Comparison of ENCODE assay signal across 17 mouse cellular contexts in the genomic region with DNA sequence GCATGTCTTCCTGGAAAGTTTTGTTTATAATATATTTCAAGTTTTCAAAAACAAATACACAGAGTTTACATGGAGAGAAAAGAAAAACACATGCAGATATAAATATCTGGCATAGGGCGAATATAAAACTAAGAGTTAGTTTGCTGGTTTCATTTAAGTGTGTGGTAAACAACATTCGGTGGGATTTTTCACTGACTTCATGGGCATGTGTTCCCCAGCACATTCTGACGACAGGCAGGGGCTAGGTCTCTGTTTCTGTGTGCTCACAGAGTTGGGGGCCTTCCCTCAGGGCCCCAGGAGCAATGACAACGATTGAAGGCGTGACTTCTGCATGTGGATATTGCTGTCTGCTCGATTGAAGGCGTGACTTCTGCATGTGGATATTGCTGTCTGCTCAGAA.
"Had no signal": no experiment of that assay in that cellular context is flagged by ENCODE, and none has a peak within 500 bp of the region (broad histone marks: within the 10 kb centered on the region; RNA-seq: fewer than 3 reads in every experiment).

No protein-coding gene starts in this region.

- H3K27ac ChIP-seq: lung, embryonic 15.5 days; macrophage; midbrain, embryonic 13.5 days; midbrain, embryonic 15.5 days; neural tube, embryonic 12.5 days; stomach, embryonic 15.5 days; stomach, postnatal 0 days had no signal

- H3K9ac ChIP-seq: lung, embryonic 15.5 days; midbrain, embryonic 13.5 days; midbrain, embryonic 15.5 days; neural tube, embryonic 12.5 days; stomach, embryonic 15.5 days had no signal

- H3K27me3 ChIP-seq: lung, embryonic 15.5 days; midbrain, embryonic 13.5 days; midbrain, embryonic 15.5 days; neural tube, embryonic 12.5 days; stomach, embryonic 15.5 days had no signal

- H3K36me3 ChIP-seq: lung, embryonic 15.5 days; midbrain, embryonic 13.5 days; midbrain, embryonic 15.5 days; neural tube, embryonic 12.5 days; stomach, embryonic 15.5 days had no signal

- H3K4me1 ChIP-seq: megakaryocyte, embryonic 14.5 days; neural tube, embryonic 12.5 days; stomach, embryonic 15.5 days had no signal

- H3K4me3 ChIP-seq: lung, embryonic 15.5 days; megakaryocyte, embryonic 14.5 days; midbrain, embryonic 13.5 days; midbrain, embryonic 15.5 days; neural tube, embryonic 12.5 days; stomach, embryonic 15.5 days had no signal

- DNase-seq: lung, adult 2 months; lung, postnatal 14 days; lung, postnatal 36 days; right cerebral cortex, postnatal 14 days; thymus, adult 2 months; thymus, postnatal 25 days; thymus, postnatal 4 days had no signal

- H3K4me2 ChIP-seq: midbrain, embryonic 11.5 days; midbrain, embryonic 13.5 days; midbrain, embryonic 15.5 days; neural tube, embryonic 12.5 days; stomach, embryonic 15.5 days had no signal

- ATAC-seq: lung, postnatal 0 days; midbrain, embryonic 13.5 days; midbrain, embryonic 15.5 days had no signal

- H3K9me3 ChIP-seq: lung, embryonic 15.5 days; megakaryocyte, embryonic 14.5 days; midbrain, embryonic 13.5 days; midbrain, embryonic 15.5 days; neural tube, embryonic 12.5 days; stomach, embryonic 15.5 days had no signal
